Mouse (Mus musculus): Measurements from ENCODE around the gene Prol1. TPM values are rescaled to one million over a fixed set of nuclear protein-coding genes. Genes with fewer than 3 reads are reported as not detected.

The Prol1 gene
- not detected in 2 replicates for polyA plus RNA-seq (2021; fragmentation: Nextera tagmentation)
- long read RNA-seq, experiment 1: 0 reads
- long read RNA-seq, experiment 2: 0 reads

GRCm38 (mm10) chr5:88317012-88317411, at the start of gene Prol1:
Prol1 (plus strand) TSS chr5:88317312.

GRCm38 (mm10) chr5:88268619-88269018, 48.5 kb upstream of the Prol1 start, which contains the start of gene Gm7714:
Gm7714 (plus strand) TSS chr5:88268919.

GRCm38 (mm10) chr5:88375808-88376207, 58.7 kb downstream of the Prol1 start, which contains the start of gene Amtn:
Amtn (plus strand) TSS chr5:88376108.

Other genes with a start within 250 kb of the Prol1 start
- not detected in 2 replicates for gene Smr2, start 230.8 kb upstream of the Prol1 start, polyA plus RNA-seq (2021; fragmentation: Nextera tagmentation)
- gene Gm11116, start 205.8 kb upstream of the Prol1 start, polyA plus RNA-seq (2021; fragmentation: Nextera tagmentation): not detected in 2 replicates
- gene Gm11115, start 163.2 kb upstream of the Prol1 start, polyA plus RNA-seq (2021; fragmentation: Nextera tagmentation): not detected in 2 replicates
- not detected in 2 replicates for gene Gm7714, start 48.4 kb upstream of the Prol1 start, polyA plus RNA-seq (2021; fragmentation: Nextera tagmentation)
- not detected in 2 replicates for gene Amtn, start 58.8 kb downstream of the Prol1 start, polyA plus RNA-seq (2021; fragmentation: Nextera tagmentation)
- gene Ambn, start 138.7 kb downstream of the Prol1 start, polyA plus RNA-seq (2021; fragmentation: Nextera tagmentation): not detected in 2 replicates
- not detected in 2 replicates for gene Enam, start 170.7 kb downstream of the Prol1 start, polyA plus RNA-seq (2021; fragmentation: Nextera tagmentation)
- 0.23 and 1.2 TPM in 2 replicates for gene Jchain, start 210.6 kb downstream of the Prol1 start, polyA plus RNA-seq (2021; fragmentation: Nextera tagmentation)
- gene Utp3, start 237.2 kb downstream of the Prol1 start, polyA plus RNA-seq (2021; fragmentation: Nextera tagmentation): 33.1 and 38.3 TPM in 2 replicates
- gene Rufy3, start 247.7 kb downstream of the Prol1 start, polyA plus RNA-seq (2021; fragmentation: Nextera tagmentation): 64.8 and 73.9 TPM in 2 replicates